Comparison of ENCODE assay signal across 19 mouse cellular contexts in the genomic region with DNA sequence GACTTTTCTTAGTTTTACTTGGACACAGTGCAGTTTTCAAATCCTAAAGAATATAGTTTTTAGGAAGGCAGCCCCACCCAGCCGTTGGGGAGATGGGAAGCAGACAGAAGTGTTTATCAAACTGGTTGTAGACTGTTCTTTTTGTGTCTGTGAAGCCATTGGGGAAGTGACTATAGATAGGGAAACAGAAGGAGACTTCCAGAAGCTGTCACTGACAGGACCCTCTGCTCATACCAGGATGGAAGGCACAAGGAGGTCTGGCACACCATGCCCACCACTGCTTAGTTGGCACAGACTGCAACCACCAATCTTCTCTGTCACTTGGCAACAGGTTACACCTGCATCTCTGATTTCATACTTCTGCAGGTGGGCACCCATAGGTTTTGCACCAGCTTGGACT. TPM values are rescaled to one million over a fixed set of nuclear protein-coding genes. Genes with fewer than 3 reads are reported as not detected.
"Had no signal": no experiment of that assay in that cellular context is flagged by ENCODE, and none has a peak within 500 bp of the region (broad histone marks: within the 10 kb centered on the region; RNA-seq: fewer than 3 reads in every experiment).

No protein-coding gene starts in this region.

- H3K4me1 ChIP-seq: liver, embryonic 15.5 days had no signal

- H3K36me3 ChIP-seq: limb, embryonic 13.5 days; liver, embryonic 15.5 days; midbrain, embryonic 15.5 days; neural tube, embryonic 13.5 days had no signal

- H3K27ac ChIP-seq: limb, embryonic 13.5 days; liver, embryonic 15.5 days; midbrain, embryonic 15.5 days; neural tube, embryonic 13.5 days had no signal

- H3K9me3 ChIP-seq: limb, embryonic 13.5 days; liver, embryonic 15.5 days; midbrain, embryonic 15.5 days; neural tube, embryonic 13.5 days had no signal

- H3K9ac ChIP-seq: limb, embryonic 13.5 days; liver, embryonic 15.5 days; midbrain, embryonic 15.5 days; neural tube, embryonic 13.5 days had no signal

- H3K4me2 ChIP-seq: limb, embryonic 13.5 days; liver, embryonic 15.5 days; midbrain, embryonic 15.5 days; neural tube, embryonic 13.5 days had no signal

- DNase-seq: kidney, adult 18-20 months; kidney, postnatal 25 days; layer of hippocampus, adult 9-11 months; layer of hippocampus, postnatal 36 days; lung, adult 2 months; lung, postnatal 36 days; right cerebral cortex, adult 18-20 months; right cerebral cortex, postnatal 25 days had no signal

- H3K4me3 ChIP-seq: limb, embryonic 13.5 days; liver, embryonic 15.5 days; midbrain, embryonic 15.5 days; neural tube, embryonic 13.5 days had no signal

- ATAC-seq: lung, postnatal 0 days; midbrain, embryonic 15.5 days had no signal

RNA-seq across cellular contexts. Expression of a gene that starts 2.3 kb away (rescaled TPM):
- total RNA-seq: liver, adult 2 months; megakaryocyte progenitor cell, adult 5-6 weeks; monocyte, adult 5-6 weeks had no signal
- polyA plus RNA-seq: kidney, embryonic 16.5 days; limb, embryonic 13.5 days; liver, adult 2 months; liver, embryonic 15.5 days; lung, adult 2 months; lung, postnatal 0 days; small intestine, adult 2 months; stomach, embryonic 16.5 days had no signal
